Mouse (Mus musculus): ENCODE measurements around the gene Rbp2.

The Rbp2 gene

DNA sequence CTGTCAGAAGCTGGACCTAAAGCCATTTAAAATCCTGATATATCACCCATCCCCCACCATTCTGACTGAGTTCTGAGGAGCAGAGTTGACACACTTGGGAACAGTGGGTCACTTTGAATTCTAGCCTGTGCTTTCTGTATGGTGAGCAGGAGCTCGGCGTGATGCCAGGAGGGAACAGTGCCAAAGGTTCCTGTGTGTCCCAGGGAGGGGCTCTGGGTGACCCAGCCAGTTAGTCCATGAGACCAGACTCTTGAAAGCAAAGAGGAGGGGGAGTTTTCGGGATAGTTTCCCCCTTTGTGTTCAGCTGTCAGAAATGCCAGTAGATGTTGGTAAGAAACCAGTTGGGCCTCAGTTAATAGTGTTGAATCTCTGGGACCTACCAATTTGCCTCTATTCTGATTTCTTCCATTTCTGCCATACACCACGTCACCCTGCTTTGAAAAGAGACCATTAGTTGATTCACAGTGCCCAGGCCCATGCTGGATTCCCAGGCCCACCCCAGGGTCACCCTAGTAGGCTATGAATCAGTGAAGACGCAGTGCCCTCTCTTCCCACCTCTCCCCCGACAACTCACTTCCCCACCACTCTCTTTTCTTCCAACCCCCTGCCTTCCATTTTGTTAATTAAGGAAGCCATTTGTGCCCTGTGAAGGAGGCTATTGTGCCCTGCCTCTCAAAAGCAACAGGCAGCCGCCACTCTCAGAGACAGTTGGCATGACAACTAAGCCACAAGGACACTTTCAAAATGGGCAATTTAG lies 39.0 kb downstream of the Rbp2 start:
- no peak for DNase-seq (ENCODE audit: low spot score in 2 of 2)

DNA sequence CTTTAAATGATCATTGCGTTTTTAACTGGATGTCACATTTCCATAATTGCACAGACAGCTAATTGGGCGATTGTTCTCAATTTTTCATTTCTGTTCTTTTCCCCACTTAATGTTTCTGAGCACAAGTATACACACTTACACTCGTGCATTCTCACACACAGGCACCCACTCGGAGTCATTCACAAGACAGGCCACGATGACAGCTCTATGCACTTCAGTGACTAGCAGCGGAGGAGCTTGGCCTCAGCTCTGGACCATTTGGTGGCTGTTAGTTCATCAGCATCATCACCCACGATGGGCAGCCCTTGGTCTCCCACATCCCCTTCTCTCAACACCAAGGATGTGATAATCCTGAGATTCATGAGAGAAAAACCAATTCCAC lies 39.6 kb downstream of the Rbp2 start:
- no peak for DNase-seq (ENCODE audit: low spot score in 2 of 2)

DNA sequence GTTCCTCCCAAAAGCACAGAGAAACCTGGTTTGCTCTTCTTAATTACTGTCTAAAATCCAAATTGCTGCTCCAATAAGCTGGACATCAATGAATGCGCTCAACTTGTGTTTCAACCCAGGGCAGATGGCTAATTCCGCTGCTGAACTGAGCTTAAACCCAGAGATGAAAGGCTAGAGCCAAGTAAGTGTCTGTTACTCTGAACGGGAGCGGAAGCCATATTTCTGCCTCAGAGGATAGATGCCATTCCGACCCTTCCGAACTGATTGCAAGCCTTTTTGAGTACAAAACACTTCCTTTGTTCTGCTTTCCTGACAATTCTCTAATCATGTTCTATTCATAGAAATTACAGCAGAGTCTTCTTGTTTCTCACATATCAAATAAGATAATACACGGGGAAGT lies 41.3 kb downstream of the Rbp2 start:
- DNase-seq (ENCODE audit: low spot score in 2 of 2) = no peak

DNA sequence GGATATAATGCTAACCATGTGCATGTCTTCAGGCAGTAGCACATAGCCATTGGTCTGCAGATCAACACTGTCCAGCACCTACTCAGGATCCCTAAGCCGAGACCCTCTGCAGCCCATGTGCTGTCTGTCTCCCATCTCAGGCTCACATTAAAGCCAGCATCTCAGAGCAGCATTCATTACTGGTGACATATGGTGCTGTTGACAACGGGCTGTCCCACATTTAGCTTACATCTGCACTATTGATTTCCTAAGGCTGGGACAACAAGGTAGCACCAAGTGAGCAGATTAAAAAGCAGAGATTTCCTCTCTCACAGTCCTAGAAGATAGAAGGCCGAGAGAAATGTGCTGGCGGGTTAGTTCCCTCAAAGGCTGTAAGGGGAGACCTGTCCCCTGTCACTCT lies 43.9 kb downstream of the Rbp2 start:
- DNase-seq (ENCODE audit: low spot score in 2 of 2) = no peak

DNA sequence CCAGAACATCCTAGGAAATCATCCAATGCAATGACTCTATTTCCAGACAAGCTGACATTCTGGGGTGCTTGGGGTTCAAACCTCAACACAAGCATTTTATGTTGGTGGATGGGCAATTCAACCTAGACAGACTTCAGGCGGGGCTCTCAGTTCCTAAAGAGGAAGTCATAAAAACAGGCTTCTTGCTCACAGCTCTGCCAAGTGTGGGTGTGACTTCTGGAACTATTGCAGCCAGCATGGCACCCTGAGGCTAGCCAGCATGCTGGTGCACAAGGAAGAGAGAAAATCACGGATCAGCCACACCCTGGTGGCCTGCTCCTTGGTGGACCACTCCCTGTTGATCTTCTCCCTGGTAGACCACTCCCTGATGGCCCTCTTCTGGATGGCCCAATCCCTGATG lies 45.1 kb downstream of the Rbp2 start:
- no peak for DNase-seq (ENCODE audit: low spot score in 2 of 2)

DNA sequence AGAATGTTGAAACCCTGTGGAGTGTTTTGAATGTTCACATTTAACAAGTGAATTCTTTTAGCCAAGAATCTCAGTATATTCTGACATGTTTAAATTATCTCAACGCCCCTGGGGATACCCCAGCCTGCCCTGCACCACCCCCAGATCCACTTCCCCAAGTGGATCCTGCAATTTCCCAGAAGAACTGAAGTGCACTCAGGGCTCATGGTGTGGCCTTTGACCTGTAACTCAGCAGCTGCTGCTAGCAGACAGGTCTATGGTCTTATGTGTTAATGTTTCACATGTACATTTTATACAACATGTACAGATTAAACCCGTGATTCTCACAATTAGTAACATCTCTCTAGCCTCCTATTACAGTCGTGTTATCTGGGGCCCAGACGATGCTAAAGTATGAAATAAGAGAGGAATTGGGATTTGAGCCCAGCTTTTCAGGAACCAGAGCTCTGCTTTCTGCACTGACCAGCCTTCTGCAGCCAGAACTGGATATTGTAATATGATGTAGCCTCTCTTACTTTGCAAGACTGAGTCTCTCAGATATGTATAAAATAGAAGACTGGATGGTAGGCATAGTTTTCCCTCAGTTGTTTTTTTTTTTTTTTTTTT lies 48.9 kb downstream of the Rbp2 start:
- no peak for DNase-seq (ENCODE audit: low spot score in 2 of 2)

DNA sequence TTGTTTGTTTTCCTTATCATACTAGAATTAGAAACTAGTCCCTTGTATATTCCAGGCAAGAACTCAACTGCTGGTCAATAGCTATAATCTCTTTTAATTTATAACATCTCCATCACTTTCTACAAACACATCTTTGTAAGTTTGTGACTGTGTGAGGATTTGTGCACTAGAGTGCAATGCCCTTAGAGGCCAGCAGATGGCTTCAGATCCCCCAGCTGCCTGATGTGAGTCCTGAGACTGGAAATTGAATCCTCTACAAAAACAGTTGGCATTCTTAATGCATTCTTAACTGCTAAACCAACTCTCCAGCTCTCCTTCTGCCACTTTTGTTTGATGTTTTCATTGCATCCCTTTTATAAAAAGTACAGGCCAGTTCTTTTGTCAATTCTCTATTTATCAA lies 49.8 kb downstream of the Rbp2 start:
- DNase-seq (ENCODE audit: low spot score in 2 of 2) = no peak

DNA sequence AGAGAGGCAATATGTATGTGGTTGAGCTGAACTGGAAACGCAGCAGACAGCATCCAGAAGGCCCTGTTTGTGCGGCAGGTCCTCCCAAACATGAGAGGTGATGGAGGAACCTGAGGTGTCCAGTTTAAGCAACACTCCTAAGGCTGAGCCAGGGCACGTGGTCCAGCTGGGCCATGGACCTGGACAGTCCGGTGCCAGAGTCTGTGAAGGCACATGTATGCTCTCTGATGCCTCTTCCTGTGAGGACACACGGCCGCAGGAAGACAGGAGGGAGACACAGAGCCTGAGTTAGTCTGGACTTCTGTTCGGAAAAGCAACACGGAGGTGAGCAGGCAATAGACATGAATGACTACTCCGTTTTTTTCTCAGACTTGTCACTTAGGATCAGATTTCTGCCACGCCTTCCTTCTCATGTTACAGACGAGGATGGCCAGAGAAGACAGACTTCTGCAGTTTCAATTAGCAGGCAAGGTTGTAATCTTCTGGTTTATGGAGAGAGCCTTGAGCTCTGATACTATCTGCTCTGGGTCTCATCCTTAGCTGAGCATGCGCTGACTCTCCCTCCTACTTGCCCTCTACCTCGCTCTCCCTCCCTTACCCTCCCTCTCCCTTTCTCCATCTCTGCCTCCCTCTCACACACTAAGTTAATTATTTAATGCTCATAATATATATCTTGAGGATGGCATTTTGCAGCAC lies 52.2 kb downstream of the Rbp2 start:
- no peak for DNase-seq (ENCODE audit: low spot score in 2 of 2)

DNA sequence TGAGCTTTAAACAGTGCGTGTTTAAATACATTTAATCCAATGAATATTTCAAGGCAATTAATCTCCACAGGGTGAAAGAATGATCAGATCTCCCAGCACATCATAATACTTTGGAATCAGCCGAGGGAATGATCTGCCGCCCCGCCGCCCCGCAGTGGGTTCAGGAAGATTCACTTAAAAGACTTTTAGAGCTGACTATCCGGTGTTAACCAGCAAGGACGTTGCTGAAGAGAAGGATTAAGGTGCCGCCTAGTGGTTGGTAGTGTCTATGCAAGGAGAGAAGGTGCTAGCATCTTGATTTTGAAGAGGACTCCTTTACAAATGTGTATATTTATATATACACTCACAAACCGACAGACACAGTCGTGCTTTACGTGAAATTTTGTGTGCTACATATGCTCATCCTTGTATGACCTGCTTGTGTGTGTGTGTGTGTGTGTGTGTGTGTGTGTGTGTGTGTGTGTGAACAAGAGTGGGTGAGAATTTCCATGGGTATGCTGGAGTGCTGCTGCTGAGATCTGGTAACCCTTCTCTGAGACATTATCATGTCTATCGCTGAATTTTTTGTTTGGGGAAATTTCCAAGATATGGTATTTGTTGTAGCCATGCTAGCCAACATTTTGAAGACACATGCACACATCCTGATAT lies 52.9 kb downstream of the Rbp2 start:
- DNase-seq (ENCODE audit: low spot score in 2 of 2) = peak; percentile 11 to 33

DNA sequence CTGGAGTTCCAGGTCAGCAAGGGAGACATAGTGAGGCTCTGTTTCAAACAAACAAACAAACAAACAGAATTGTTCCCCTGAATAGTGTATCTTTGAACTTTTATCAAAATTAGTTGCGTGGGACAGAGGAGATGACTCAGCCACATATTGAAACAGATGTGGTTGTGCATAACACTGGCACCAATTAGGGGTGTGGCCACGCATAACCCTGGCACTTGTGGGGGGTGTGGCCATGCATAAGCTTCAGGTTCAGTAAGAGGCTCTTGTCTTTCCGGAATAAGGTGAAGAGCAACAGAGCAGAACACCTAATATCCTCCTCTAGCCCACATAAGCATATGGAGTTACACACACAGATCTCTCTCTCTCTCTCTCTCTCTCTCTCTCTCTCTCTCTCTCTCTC lies 58.1 kb downstream of the Rbp2 start:
- DNase-seq (ENCODE audit: low spot score in 2 of 2) = no peak

Measured in thymus, postnatal 10 days (tissue).